Mouse (Mus musculus) regulatory T cell (primary cell): ENCODE results near the gene Hinfp.
"Not testable (repeated sequence)": the region's sequence is repeated elsewhere in the genome, so short reads cannot be mapped to it uniquely, and the experiment has no call there.

Experiments used
- in situ Hi-C: fragments of 300-600 bp; cut with MboI, MseI; formaldehyde crosslinking; loops from one replicate; pipeline ENCODE4 v1.15.1; 2025; ENCODE audit warnings: high pct_unique_total_duplicates

Hinfp gene

DNA sequence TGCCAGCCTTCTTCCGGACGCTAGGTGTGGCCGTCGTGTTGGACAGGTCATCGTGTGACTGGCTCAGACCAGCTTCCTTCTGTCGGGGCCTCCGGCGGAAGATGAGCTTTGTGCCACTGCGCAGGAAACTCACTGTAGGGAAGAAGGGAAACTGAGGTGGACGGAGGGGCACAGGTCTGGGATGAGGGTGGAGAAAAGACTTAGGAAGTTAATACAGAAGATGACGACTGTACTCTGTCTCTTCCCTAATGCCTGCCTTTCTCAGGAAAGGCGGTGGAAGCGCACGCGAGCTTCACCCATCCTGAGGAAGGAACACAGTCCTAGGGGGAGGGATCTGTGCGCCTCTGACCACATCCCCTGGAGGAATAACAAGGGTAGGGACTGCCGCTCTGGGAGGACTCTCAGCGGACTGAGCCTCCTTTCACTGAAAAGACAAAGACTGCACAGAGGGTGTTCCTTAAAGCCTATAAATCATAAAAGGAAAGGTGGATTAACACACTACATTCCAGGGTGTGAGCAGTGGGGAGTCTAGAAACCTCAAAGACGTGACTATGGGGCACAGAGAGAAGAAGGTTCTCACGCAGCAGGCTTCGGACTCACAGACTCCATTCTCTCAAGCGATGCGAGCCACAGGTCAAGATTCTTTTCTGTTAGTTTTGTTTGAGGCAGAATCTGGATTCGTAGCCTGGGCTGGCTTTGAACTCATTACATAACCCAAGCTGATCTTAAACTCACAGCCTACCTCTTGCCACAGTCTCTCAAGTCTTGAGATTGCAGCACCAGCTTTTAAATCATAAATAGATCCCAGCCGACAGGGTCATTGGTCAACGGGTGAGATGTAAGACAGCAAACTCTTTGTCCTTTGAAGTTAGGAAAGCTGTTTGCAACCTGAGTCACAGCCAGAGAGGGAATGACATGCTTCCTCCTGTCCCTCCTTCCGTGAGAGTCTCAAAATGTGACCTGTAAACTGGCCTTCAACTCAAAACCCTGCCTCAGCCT is 6.0 kb upstream of the Hinfp start:
- in situ Hi-C loops, result no loop called here

DNA sequence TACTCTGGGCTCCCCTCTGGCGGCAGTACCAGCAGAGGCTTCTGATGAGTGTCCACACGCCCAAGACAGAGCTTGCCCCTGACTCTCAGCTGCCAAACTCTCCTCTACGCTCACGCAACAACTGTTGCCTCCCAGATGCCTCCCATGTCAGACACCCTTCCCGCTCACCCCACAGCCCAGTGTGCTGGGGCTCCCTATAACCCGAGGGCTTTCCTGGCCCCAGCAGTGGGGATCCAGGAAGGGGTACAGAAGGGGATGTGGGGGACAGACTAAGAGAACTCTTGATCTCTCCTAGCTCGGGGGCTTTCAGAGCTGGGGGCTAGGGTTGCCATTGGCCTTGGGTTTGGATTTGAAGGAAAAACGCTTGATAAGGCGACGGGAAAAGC is 5.3 kb upstream of the Hinfp start:
- in situ Hi-C loops, result no loop called here

DNA sequence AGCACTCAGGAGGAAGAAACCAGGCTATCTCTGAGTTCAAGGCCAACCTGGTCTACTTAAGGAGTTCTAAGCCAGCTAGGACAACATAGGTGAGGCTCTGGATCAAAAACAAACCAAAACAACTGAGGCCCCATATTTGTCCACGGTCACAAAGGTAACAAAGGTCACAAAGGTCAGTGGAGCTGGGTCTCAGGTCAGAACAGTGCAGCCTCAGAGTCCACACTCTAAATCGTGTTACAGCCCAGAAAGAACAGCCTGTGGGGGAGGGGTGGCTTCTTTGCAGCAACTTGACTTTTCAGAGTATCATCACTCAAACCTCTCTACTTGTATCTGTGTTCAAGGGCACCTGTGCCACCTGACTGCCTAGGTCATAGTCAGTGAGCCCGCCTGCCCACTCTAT is 4.3 kb upstream of the Hinfp start:
- in situ Hi-C loops, result no loop called here

DNA sequence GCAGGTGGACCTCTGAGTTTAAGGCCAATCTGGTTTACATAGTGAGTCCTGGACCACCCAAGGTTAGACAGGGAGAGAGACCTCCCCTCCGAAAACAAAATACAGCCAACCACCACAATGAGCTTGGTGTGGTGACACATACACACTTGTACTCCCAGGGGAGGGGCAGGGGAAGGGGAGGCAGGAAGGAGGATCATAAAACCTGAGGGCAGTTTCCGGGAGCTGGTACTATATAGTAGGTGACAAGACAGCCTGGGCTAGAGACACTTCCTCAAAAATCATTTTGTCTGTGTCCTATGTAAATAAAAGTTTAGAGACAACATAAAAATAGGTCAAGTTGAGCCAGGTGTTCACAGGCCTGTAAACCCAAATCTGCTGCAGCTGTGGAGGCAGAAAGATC is 1.8 kb upstream of the Hinfp start:
- in situ Hi-C loops, result no loop called here

DNA sequence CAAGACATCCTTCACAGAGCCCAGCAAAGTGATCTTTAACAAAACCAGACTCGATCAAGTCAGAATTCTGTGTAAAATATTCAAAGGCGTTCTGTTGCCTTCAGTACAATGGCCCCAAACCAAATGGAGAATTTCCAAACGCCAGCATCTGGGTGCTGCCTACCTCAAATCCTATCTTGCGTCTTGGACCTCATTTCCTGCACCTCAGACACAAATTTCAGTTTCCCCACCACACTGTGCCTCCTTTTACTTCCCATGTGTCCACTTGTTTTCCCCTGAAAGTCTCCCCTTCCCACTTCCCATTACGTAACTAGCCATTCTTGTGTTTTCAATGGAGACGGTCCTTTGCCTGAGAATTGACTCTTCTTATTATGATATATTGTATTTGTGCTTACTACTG is 1.1 kb upstream of the Hinfp start:
- in situ Hi-C loops, result no loop called here

DNA sequence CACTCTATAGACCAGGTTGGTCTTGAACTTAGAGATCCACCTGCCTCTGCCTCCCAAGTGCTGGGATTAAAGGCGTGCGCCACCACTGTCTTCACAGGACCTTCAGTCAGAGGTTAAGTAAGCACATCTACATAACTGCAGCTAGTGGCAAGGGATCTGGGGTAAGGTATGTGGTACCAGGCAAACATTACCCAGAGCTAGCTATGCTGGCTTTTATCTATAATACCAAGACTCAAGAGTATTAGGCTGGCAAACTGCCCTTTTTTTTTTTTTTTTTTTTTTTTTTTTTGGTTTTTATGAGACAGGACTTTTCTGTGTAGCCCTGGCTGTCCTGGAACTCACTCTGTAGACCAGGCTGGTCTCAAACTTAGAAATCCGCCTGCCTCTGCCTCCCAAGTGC is 5.5 kb downstream of the Hinfp start:
- in situ Hi-C loops, result not testable (repeated sequence)

DNA sequence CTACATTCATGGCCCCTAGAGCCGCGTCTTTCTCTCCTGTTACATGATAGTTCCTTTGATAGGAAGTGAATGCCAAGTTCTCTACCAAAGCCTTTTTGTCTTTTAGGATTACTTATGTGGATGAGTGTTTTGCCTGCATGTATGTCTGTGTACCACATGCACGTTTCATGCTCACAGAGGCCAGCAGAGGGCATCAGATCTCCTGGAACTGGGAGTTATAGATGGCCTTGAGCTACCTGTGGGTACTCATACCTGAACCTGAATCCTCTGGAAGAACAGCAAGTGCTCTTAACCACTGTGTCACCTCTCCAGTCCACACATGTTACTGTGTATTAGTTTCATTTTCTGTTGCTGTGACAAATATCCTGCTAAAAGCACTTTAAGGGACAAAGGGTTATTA is 13.0 kb downstream of the Hinfp start:
- in situ Hi-C loops, result no loop called here

DNA sequence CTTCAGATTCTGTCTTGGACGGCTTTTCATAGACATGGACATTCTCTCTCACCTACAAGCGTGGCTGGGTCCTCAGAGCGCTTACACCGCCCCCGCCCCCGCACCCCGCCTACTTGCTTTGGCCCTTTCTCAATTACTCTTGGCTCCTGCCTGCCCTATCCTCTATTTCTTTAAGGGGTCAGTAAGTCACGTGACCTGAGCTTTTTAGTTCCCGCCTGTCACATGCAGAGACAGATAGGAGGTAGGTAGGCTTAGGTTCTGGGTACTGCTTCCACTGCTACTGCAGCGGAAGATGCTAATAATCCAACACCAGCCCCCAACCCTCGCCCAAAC is 16.5 kb downstream of the Hinfp start:
- in situ Hi-C loops, result no loop called here

DNA sequence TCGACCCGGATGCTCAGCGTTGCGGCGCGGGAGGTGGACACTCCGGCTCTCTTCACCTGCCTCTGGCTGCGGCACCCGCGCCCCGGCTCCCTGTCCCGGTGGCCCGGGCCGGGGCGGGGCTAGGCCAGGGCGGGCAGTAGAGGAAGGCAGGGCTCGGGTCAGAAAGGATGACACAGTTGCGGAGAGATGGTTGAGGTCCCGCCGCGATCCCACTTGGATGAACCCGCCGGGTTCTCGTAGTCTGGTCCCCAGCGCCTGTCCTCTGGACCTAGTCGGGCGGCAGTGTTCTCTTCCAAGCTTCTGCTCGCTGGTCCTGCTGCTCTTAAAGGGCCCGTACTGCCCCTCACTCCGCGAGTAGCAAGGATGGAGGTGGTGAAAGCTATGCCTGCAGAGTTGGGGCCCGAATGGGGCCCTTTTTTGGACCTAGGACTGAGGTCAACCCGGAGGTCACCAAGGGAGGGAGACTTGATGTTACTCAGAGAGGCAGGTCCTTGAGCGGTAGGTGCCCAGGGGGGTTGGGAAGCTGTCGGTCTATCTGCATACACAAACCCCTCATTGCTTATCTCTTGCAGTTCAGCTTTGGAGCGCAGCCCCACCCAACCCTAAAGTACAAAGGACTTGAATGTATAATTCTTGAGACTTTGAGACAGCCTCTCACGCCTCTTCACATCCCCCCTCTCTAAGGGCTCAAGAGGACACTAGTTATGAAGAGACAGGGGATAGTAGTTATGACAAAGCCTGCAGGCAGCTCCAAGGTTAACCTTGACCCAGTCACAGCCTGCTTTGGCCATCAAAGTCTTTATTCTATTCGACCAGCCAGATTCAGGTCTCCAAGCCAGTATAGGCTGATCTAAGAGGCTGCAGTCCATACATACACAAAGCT is 17.2 kb downstream of the Hinfp start, which contains the start of gene Abcg4:
Gene Abcg4 (minus strand): TSS at position 540 of the 883 bp plus-strand sequence.
- in situ Hi-C loops, result no loop called here

DNA sequence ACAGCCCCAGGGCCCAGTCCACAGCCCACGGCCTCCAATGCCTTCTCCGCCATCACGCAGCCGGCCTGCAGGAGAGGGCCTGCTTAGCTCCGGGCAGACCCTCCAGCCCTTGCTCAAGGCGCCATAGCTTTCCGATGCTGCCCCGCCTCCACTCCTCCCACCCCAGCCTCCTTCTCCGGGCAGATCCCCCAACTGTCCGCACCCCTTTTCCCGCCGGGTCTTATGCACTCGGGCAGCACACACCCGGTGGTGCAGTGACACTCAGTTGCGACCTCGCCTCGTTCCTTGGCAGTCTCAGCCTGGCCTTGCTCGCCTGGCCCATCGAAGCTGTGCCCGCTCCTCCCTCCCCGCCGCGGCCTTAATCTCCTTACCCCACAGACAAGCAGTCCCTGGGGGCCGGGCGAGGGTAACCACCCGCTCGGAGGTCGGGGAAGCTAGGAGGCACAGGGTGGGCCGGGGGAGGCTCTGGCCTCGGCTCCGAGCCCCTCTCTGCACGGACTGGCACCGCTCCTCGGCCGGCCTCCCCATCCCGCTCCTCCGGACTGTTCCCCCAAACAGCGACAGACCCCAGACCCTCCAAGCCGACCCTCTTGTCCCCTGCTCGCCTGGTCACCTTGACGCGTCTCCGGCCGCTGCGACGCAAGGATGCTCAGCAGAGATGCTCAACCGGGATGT is 17.9 kb downstream of the Hinfp start:
- in situ Hi-C loops, result no loop called here

DNA sequence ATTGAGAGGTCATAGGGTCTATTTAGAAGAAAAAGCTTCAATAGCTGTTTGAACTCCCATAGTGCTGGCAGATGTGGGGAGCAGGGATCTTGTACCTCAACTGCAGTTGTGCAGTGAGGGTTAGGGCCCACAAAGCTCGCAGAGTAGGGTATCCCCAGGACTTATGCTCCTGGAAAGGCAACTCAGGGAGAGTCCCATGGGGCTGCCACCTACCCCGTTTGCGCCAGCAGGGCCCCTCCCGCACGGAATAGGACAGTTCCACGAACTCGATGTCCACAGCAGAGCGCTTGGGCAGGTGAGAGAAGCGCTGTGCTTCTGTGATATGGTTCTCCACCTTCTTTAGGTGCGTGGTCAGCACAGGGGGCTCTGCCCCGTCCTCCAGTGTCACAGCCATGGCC is 18.5 kb downstream of the Hinfp start:
- in situ Hi-C loops, result no loop called here

DNA sequence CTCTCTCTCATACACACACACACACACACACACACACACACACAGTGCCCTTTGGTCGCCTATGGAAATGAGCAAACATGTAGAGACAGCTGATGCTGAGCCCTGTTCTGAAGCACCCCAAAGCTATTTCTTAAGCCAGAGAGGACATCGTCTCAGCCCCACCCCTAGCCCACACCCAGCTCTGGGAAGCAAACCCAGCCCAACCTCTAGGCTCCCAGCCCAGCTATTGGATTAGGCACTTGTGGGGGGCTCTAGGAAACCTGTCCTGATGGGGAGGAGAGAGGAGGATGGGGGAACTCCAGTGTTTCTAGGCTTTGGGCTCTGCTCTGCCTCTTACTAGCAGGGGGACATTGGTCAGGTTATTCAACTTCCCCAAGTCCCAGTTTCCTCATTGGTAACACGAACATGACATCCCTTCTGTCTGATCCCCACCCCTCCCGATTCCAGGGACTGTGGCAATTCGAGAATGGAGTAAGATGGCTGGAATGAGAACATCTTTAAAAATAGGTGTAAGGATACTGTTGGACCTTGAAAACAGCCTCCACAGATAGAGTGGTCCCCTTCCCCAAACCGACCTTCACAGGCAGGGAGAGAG is 19.1 kb downstream of the Hinfp start:
- in situ Hi-C loops, result no loop called here

DNA sequence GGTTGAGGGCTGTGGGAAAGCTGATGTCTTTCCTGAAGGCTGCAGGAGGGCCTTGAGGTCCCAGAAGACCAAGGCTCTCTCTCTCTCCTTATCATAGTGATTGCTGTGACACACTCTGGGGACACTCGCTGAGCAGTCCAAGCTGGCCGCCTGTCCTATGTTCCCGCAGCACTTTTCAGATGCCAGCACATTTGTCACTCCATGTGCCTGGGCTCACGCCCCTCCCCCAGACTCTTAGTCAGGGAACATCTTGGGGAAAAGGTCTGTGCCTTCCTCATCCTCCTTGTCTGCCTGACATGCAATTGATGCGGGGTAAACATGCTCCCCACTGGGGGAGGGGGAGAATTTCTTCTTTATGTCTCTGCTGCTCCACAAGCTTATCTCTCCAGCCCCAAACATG is 22.3 kb downstream of the Hinfp start:
- in situ Hi-C loops, result no loop called here

DNA sequence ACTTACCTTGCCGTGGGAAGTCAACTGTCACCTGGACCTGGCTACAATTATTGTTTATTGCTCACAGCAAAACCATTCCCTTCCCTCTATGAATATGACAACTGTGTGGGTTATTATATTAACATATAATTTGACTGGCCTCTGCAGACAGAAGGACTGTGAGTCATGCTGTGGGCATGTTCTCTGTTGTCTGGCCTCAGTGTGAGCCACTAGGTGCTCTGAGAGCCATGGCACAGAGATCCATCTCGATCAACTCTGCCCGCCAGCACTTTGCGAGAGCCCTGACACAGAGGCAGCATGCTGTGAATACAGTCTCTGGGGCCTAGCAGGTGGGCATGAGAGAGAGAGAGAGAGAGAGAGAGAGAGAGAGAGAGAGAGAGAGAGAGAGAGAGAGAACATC is 35.5 kb downstream of the Hinfp start:
- in situ Hi-C loops, result loop anchor here (25.0 kb wide), 1 partner anchor 508 kb away; no protein-coding TSS in a partner anchor

DNA sequence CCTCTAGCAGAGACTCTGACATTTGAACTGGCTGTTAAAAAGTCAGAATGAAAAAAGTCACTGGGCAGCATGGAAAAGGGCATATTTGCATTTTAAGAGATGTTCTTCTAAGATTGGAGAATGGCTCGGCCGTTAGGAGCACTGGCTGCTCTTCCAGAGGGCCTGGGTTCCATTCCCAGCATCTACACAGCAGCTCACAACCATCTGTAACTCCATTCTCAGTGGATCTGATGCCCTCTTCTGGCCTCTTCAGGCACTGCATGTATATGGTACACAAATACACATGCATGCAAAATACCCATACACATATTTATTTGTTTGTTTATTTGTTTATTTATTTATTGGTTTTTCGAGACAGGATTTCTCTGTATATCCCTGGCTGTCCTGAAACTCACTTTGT is 36.4 kb downstream of the Hinfp start:
- in situ Hi-C loops, result loop anchor here (25.0 kb wide), 1 partner anchor 507 kb away; no protein-coding TSS in a partner anchor

DNA sequence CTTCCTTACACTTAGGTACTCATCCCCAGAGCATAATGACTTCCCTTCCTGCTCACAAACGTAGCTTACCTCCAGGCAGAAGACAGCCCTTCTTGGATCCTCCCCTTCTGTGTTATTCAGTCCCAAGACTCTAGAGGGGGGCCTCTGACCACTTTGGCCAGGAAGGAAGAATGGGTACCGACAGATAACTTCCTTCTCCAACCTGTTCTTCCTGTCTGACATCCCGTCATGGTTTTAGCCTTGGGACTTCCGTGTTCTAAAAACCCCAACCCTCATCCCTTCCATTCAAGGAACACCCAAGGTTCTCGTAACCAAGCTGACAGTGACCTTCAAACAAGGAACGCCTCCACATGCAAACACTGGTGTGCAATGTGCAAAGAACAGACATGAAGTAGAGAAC is 37.0 kb downstream of the Hinfp start, which contains the start of gene Nlrx1:
Gene Nlrx1 (minus strand): TSS at position 168 of the 400 bp plus-strand sequence.
- in situ Hi-C loops, result loop anchor here (25.0 kb wide), 1 partner anchor 506 kb away; no protein-coding TSS in a partner anchor

DNA sequence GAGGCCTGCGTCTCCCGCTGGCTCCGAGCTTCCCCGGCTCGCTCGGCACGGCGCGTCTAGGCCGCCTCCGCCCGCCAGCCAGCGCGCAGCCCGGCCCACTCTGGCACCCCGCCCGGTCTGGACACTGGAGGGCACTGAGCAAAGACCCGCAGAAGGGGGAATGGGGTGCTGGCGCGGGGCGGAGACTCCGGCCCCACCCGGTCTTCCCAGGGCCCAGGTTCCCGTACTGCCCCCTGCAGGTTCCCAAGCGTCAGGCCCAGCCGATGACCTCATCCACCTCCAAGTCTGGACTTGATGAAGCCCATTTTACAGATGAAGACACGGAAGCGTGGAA is 37.5 kb downstream of the Hinfp start:
- in situ Hi-C loops, result loop anchor here (25.0 kb wide), 1 partner anchor 506 kb away; no protein-coding TSS in a partner anchor

DNA sequence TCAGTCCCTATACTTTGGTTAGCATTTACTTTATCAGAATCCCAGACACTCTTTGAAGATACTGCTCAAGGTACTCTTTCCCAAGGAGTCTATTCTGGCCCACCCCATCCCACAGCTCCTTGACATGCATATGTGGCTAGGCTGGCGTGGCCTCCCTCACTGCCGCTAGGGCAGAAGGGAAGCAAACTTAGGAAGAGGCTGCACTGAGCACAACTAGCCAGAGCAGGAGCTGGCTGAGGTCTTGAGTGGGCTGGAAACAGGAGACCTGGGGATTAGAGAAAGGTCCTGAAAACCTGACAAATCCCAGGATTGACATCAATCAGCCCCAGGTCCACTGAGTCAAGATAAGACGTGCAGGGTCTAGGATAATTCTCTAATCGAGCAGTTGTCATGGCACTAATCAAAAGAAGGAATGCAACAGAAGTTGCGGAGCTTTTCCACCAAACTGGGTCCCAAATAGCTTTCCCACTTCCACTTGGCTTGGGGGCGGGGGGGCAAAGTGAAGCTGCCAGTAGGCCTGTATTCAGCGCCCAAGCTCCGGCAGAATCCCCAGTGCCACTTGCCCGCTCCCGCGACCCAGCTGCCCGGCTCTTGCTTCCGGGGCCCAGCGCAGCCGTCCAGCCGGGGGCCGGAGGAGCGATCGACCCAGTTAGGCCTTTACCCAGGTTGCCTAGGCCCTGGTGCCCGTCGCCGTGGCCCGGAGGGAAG is 38.0 kb downstream of the Hinfp start:
- in situ Hi-C loops, result loop anchor here (25.0 kb wide), 1 partner anchor 505 kb away; no protein-coding TSS in a partner anchor

DNA sequence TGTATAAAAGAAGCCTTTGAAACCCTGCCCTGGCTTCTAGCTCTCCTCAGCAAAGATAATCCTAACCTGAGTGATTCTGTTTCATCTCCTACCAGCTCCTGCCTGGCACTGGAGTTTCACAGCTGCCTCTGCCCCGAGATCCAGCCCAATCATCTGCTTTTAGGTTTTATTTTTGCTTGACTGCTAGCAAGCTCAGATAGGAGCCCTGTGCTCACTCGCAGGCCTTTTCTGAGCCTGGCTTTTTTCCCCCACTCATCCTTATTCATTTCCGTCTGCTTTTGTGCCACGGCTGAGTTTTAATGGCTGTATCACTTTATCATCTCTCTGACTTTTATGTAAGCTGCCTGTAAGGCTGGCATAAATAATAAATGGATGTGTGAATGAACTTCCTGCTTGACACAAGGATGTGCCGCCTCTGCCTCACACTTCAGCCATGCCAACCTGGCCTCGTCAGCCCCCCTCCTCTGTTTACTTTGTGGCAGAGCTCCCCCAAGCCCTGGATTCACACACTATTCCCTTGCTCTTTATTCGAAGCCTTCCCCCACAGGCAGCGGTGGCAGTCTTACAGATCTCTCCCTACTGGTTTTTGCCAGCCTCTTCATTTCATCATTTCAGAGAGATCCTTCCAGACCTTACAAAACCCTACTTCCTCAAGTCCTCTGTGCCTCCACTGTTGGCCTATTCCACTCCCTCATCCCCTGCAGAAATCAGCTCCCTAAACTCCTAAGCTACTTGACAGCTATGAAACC is 38.8 kb downstream of the Hinfp start:
- in situ Hi-C loops, result loop anchor here (25.0 kb wide), 1 partner anchor 504 kb away; no protein-coding TSS in a partner anchor

DNA sequence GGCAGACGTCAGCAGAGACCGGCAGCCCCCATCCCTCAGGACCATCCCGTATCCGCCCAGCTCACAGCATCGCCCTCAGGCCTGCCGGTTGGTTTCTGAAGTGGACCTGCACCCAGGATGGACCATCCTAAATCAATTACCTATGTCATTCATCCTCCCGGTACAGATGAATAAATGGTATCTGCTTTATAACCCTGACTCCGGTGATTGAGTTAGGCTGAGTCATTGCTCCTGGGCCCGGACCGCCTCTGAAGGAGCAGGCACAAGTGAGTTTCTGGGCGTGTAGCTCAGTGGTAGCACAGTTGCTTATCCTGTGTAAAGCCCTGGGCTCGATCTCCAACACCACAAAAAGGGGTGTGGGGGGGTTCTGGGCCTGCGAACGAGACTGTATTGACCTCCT is 44.1 kb downstream of the Hinfp start:
- in situ Hi-C loops, result loop anchor here (25.0 kb wide), 1 partner anchor 499 kb away; no protein-coding TSS in a partner anchor
